Mouse (Mus musculus): ENCODE data around the gene Tmem229b. TPM values are rescaled to one million over a fixed set of nuclear protein-coding genes. Genes with fewer than 3 reads are reported as not detected.

The Tmem229b gene
- total and polyA plus RNA-seq, 2 experiments from 2014 or later: 63.2 to 214 TPM

DNA sequence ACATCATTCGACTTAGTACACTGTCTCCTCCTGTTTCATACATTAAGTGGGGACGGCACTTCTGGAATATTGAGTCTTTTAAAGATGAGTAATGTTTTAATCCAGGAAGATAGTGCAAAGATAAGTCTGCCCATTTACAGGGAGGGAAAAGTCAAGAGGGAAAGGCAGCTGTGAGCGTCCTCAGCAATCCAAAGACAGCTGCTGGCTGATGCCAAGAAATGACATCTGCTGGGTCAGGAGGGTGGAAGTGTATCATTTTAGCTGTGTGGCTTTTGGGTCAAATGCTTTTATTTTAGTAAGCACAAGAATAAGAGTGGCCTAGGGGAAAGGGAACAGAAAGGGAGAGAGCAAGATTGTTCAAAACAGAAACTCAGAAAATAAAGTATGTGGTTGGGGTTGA, 85.4 kb downstream of the Tmem229b start:
- 82% methylated on average over 3 of the region's 3 CpGs for WGBS
- H3K4me2 ChIP-seq (ENCODE audit: low read depth, low read length, poor library complexity, severe bottlenecking): no peak overlapping the region
- H3K27me3 ChIP-seq (ENCODE audit: insufficient read depth, low read length): no peaks in the 10 kb centered on the region

DNA sequence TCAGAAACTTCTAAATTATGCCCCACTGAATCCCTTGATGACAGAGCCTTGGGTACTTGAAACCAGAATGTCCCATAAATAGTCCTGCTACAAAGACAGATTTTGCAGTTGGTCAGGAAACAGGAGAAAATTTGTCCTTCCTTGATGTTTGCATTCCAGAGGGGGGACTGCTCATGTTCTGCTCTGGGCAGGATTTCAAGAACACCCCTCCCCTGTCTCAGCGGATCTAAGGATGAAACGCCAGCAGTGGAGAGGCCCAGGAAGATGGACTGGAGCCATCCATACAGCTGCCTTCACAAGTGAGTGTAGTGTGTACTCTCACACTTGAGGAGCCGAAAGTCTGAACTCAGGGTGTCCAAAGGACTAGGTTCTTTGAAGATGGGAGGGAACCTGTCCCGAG, 86.0 kb downstream of the Tmem229b start:
- no peak overlapping the region for H3K4me3 ChIP-seq (ENCODE audit: low read depth, low read length)
- TF ChIP-seq CTCF (IDR thresholded peaks at IDR 0.05): no peak
- no peak overlapping the region for H3K4me2 ChIP-seq (ENCODE audit: low read depth, low read length, poor library complexity, severe bottlenecking)
- H3K4me1 ChIP-seq (ENCODE audit: insufficient read depth, low read length): no peaks in the 10 kb centered on the region
- H3K36me3 ChIP-seq (ENCODE audit: insufficient read depth, low read length): no peaks in the 10 kb centered on the region
- H3K9ac ChIP-seq (replicated peaks; ENCODE audit: low read length, poor library complexity, severe bottlenecking): no peak overlapping the region
- no peak for DNase-seq (ENCODE audit: low spot score)
- no peak overlapping the region for H3K27ac ChIP-seq (ENCODE audit: low read depth, low read length)
- no peak for ATAC-seq (ENCODE audit: low FRiP score)
- no peaks in the 10 kb centered on the region for H3K9me3 ChIP-seq (ENCODE audit: low read length)
- no peaks in the 10 kb centered on the region for H3K27me3 ChIP-seq (ENCODE audit: insufficient read depth, low read length)
- 82% methylated on average over 4 of the region's 4 CpGs for WGBS

More for the DNA sequence above, 85.4 kb downstream of the Tmem229b start:
- Histone ChIP-seq H3K27ac (ENCODE audit: low read depth, low read length) (no peak overlapping the region), H3K4me3 (ENCODE audit: low read depth, low read length) (no peak overlapping the region), H3K9ac (replicated peaks; ENCODE audit: low read length, poor library complexity, severe bottlenecking) (no peak overlapping the region), H3K4me1 (ENCODE audit: insufficient read depth, low read length) (no peaks in the 10 kb centered on the region), H3K36me3 (ENCODE audit: insufficient read depth, low read length) (no peaks in the 10 kb centered on the region), H3K9me3 (ENCODE audit: low read length) (no peaks in the 10 kb centered on the region)
- no peak for TF ChIP-seq CTCF (IDR thresholded peaks at IDR 0.05)
- DNase-seq (ENCODE audit: low spot score) (no peak), ATAC-seq (ENCODE audit: low FRiP score) (no peak)

DNA sequence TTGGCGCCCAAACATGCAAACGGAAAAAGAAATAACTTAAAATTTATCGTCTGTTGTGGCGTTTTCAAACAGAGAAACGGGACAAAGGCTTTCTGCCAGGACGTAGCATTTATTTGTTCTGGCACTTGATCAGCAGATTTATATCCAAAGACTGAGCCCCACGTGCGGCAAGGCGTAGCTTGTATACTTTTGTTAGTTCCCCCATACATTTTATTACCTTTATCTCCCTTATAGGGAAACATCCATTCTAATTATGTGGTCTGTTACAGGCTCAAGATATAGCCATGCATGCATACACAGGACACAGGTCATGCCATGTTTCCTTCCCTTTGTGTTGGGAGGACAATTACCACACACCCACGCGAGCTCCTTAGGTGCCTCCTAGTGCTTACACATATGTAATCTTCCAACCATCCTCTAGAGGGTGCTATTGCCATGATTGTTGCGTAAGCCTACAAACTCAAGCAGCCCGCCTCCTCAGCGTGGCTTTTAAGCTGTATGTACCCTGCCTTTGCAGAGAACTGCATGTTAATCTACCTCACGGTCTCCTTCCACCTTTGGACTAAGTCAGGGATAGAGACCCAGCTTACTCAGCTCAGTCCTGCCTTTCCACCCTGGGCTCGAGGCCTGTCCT, 88.2 kb downstream of the Tmem229b start:
- no peak overlapping the region for H3K4me3 ChIP-seq (ENCODE audit: low read depth, low read length)
- 37% methylated on average over 16 of the region's 16 CpGs for WGBS
- TF ChIP-seq CTCF (IDR thresholded peaks at IDR 0.05): peak; percentile 91
- H3K4me1 ChIP-seq (ENCODE audit: insufficient read depth, low read length): no peaks in the 10 kb centered on the region
- no peak overlapping the region for H3K27ac ChIP-seq (ENCODE audit: low read depth, low read length)
- ATAC-seq (ENCODE audit: low FRiP score) (peak; percentile 66), DNase-seq (ENCODE audit: low spot score) (peak; percentile 92)
- H3K9ac ChIP-seq (replicated peaks; ENCODE audit: low read length, poor library complexity, severe bottlenecking): no peak overlapping the region
- H3K36me3 ChIP-seq (ENCODE audit: insufficient read depth, low read length): no peaks in the 10 kb centered on the region
- no peaks in the 10 kb centered on the region for H3K27me3 ChIP-seq (ENCODE audit: insufficient read depth, low read length)
- H3K4me2 ChIP-seq (ENCODE audit: low read depth, low read length, poor library complexity, severe bottlenecking): 0 out of 2 replicates have a peak overlapping the region, but pooled peaks have one; percentile 33
- H3K9me3 ChIP-seq (ENCODE audit: low read length): no peaks in the 10 kb centered on the region

DNA sequence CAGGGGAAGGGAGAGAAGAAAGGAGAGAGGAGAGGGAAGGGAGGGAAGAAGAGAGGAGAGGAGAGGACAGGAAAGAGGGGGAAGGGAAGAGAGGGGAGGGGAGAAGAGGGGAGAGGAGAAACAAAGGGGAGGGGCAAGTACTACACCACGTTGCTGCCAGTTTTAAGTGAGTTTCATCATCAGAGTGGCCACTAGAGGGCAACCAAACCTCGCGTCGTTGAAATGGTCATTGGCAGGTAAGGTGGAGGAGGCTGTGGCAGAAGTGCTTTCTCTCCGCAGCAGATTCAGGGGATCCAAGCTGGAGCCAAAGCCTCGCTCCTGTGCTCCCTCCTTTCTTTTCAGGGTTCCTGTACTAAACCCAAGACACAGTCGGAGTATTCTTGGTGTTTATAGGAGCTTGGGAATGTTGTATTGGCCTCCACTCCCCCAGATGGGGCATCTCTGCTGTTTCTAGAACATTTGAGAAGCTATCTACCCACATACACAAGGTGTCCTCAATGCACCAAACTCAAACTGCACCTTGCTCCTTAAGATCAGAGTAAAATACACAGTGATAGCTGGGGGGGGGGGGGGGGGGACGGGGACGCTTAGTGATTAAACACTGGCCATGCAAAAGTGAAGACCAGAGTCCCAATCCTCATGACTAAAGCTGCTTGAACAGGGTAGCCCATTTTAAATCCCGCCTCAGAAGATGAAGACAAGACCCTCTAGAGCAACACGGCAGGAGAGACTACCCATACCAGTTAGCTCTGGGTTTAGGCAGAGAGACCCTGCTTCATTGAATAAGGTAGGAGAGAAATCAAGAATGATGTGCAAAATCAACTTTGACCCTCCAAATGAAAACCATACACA, 89.0 kb downstream of the Tmem229b start:
- 15% methylated on average over 10 of the region's 11 CpGs for WGBS
- Histone ChIP-seq H3K4me1 (ENCODE audit: insufficient read depth, low read length) (no peaks in the 10 kb centered on the region), H3K4me2 (ENCODE audit: low read depth, low read length, poor library complexity, severe bottlenecking) (peak overlapping the region; percentile 33), H3K36me3 (ENCODE audit: insufficient read depth, low read length) (no peaks in the 10 kb centered on the region), H3K27ac (ENCODE audit: low read depth, low read length) (no peak overlapping the region), H3K9me3 (ENCODE audit: low read length) (no peaks in the 10 kb centered on the region), H3K4me3 (ENCODE audit: low read depth, low read length) (no peak overlapping the region), H3K27me3 (ENCODE audit: insufficient read depth, low read length) (0 out of 2 replicates have a peak, but pooled peaks cover 3% of the 10 kb centered on the region), H3K9ac (replicated peaks; ENCODE audit: low read length, poor library complexity, severe bottlenecking) (no peak overlapping the region)
- peak; percentile 92 for TF ChIP-seq CTCF (IDR thresholded peaks at IDR 0.05)
- ATAC-seq (ENCODE audit: low FRiP score) (peak; percentile 56), DNase-seq (ENCODE audit: low spot score) (peak; percentile 91)

DNA sequence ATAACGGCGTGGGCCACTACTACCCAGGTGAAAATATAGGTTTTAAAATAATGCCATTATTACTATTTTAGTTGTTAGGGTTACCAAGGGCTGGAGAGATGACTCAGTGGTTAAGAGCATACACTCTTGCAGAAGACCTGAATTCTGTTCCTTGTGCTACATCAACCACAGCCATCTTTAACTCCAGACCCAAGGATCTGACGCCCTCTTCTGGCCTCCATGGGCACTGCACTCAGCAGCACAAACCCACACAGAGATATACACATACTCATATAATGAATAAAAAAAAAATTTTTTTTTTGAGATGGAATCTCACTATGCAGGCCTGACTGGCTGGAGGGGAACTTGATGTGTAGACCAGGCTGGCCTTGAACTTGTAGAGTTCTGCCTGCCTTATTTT, 91.1 kb downstream of the Tmem229b start:
- no peak for TF ChIP-seq CTCF (IDR thresholded peaks at IDR 0.05)
- ATAC-seq (ENCODE audit: low FRiP score) (no peak), DNase-seq (ENCODE audit: low spot score) (no peak)
- Histone ChIP-seq H3K27ac (ENCODE audit: low read depth, low read length) (no peak overlapping the region), H3K4me1 (ENCODE audit: insufficient read depth, low read length) (0 out of 2 replicates have a peak, but pooled peaks cover 4% of the 10 kb centered on the region), H3K27me3 (ENCODE audit: insufficient read depth, low read length) (peaks cover 15% of the 10 kb centered on the region; the same call in 1 of the 2 replicates), H3K9ac (replicated peaks; ENCODE audit: low read length, poor library complexity, severe bottlenecking) (no peak overlapping the region), H3K9me3 (ENCODE audit: low read length) (no peaks in the 10 kb centered on the region), H3K36me3 (ENCODE audit: insufficient read depth, low read length) (no peaks in the 10 kb centered on the region), H3K4me3 (ENCODE audit: low read depth, low read length) (no peak overlapping the region), H3K4me2 (ENCODE audit: low read depth, low read length, poor library complexity, severe bottlenecking) (no peak overlapping the region)
- WGBS: 78% methylated on average over 3 of the region's 3 CpGs

DNA sequence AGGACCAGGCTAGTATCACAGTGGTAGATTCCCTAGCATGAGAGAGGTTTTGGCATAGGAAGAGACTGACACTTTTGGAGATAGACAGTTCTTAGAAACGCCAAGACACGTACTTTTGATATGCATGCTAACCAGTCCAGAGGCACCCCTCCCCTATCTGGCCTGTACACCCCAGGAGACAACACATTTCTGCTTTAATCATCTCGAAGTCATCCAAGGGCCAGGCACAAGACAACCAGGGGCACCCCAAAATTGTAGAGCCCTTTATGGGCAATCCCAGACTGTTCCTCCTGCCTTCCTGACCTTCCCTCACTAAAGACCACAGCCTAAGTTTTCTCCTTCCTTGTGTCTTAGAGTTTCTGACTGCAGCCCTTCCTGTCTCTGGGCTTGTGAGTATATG, 91.9 kb downstream of the Tmem229b start:
- WGBS: 75% methylated on average over 3 of the region's 3 CpGs
- no peak for DNase-seq (ENCODE audit: low spot score)
- H3K4me2 ChIP-seq (ENCODE audit: low read depth, low read length, poor library complexity, severe bottlenecking): no peak overlapping the region
- peaks cover 22% of the 10 kb centered on the region; the same call in 1 of the 2 replicates for H3K27me3 ChIP-seq (ENCODE audit: insufficient read depth, low read length)
- no peak overlapping the region for H3K9ac ChIP-seq (replicated peaks; ENCODE audit: low read length, poor library complexity, severe bottlenecking)
- no peaks in the 10 kb centered on the region for H3K36me3 ChIP-seq (ENCODE audit: insufficient read depth, low read length)
- ATAC-seq (ENCODE audit: low FRiP score): no peak
- no peak overlapping the region for H3K4me3 ChIP-seq (ENCODE audit: low read depth, low read length)
- H3K27ac ChIP-seq (ENCODE audit: low read depth, low read length): no peak overlapping the region
- 0 out of 2 replicates have a peak, but pooled peaks cover 4% of the 10 kb centered on the region for H3K4me1 ChIP-seq (ENCODE audit: insufficient read depth, low read length)
- no peak for TF ChIP-seq CTCF (IDR thresholded peaks at IDR 0.05)
- no peaks in the 10 kb centered on the region for H3K9me3 ChIP-seq (ENCODE audit: low read length)

Data from midbrain, postnatal 0 days (tissue).